ENCODE assay signal across 14 mouse cellular contexts in genomic region chr8:95203326-95204038, GRCm38 (mm10). TPM values are rescaled to one million over a fixed set of nuclear protein-coding genes. Genes with fewer than 3 reads are reported as not detected.
DNase-seq lines count a peak whose midpoint lies in the region; ATAC-seq and TF ChIP-seq lines count a peak whose summit lies in the region.
"Had no signal": no experiment of that assay in that cellular context is flagged by ENCODE, and none has a peak within 500 bp of the region (broad histone marks: within the 10 kb centered on the region; RNA-seq: fewer than 3 reads in every experiment).

No protein-coding gene starts in this region.

- peaks cover 14% of the 10 kb centered on the region for H3K4me1 ChIP-seq in hindbrain, embryonic 14.5 days (replicated peaks; ENCODE audit: control insufficient read depth, insufficient read depth, low read length)
- 0 out of 2 replicates have a peak, but pooled peaks cover 12% of the 10 kb centered on the region for H3K4me1 ChIP-seq in hindbrain, embryonic 10.5 days (replicated peaks)
- no peaks in the 10 kb centered on the region for H3K4me1 ChIP-seq in midbrain, embryonic 11.5 days (ENCODE audit: control insufficient read depth, insufficient read depth, low read length)
- H3K4me1 ChIP-seq in midbrain, embryonic 15.5 days = peaks cover 15% of the 10 kb centered on the region
- no peaks in the 10 kb centered on the region for H3K4me1 ChIP-seq in limb, embryonic 12.5 days (replicated peaks)
- peaks cover 4% of the 10 kb centered on the region for H3K4me1 ChIP-seq in small intestine, adult 2 months (ENCODE audit: control insufficient read depth, insufficient read depth, insufficient read length, low read length)
- H3K4me1 ChIP-seq: embryonic facial prominence, embryonic 15.5 days had no signal

- TF ChIP-seq CTCF in small intestine, adult 2 months (IDR thresholded peaks at IDR 0.05; ENCODE audit: extremely low read depth, insufficient read length, insufficient replicate concordance, low read depth, low read length) = no peak

- H3K27me3 ChIP-seq in hindbrain, embryonic 14.5 days (ENCODE audit: control insufficient read depth, insufficient read depth, low read length) = no peaks in the 10 kb centered on the region
- no peaks in the 10 kb centered on the region for H3K27me3 ChIP-seq in hindbrain, embryonic 10.5 days (ENCODE audit: insufficient read depth, poor library complexity, severe bottlenecking)
- no peaks in the 10 kb centered on the region for H3K27me3 ChIP-seq in midbrain, embryonic 11.5 days (ENCODE audit: control insufficient read depth, insufficient read depth, low read length)
- H3K27me3 ChIP-seq in midbrain, embryonic 15.5 days (replicated peaks) = no peaks in the 10 kb centered on the region
- H3K27me3 ChIP-seq in limb, embryonic 12.5 days = 0 out of 2 replicates have a peak, but pooled peaks cover 3% of the 10 kb centered on the region
- H3K27me3 ChIP-seq in small intestine, adult 2 months (ENCODE audit: control insufficient read depth, insufficient read depth, low read length) = no peaks in the 10 kb centered on the region
- H3K27me3 ChIP-seq: embryonic facial prominence, embryonic 15.5 days; heart, embryonic 13.5 days; neural tube, embryonic 15.5 days had no signal

- no peaks in the 10 kb centered on the region for H3K36me3 ChIP-seq in hindbrain, embryonic 14.5 days (replicated peaks; ENCODE audit: control insufficient read depth, insufficient read depth)
- H3K36me3 ChIP-seq in hindbrain, embryonic 10.5 days = no peaks in the 10 kb centered on the region
- H3K36me3 ChIP-seq in midbrain, embryonic 11.5 days (ENCODE audit: control insufficient read depth, insufficient read depth, low read length) = no peaks in the 10 kb centered on the region
- no peaks in the 10 kb centered on the region for H3K36me3 ChIP-seq in midbrain, embryonic 15.5 days (replicated peaks)
- no peaks in the 10 kb centered on the region for H3K36me3 ChIP-seq in limb, embryonic 12.5 days
- H3K36me3 ChIP-seq in small intestine, adult 2 months (ENCODE audit: control insufficient read depth, insufficient read depth, low read length) = no peaks in the 10 kb centered on the region
- H3K36me3 ChIP-seq: embryonic facial prominence, embryonic 15.5 days; heart, embryonic 13.5 days; neural tube, embryonic 15.5 days had no signal

- H3K4me3 ChIP-seq in hindbrain, embryonic 14.5 days (replicated peaks; ENCODE audit: low read length) = no peak overlapping the region
- no peak overlapping the region for H3K4me3 ChIP-seq in hindbrain, embryonic 10.5 days
- H3K4me3 ChIP-seq in midbrain, embryonic 11.5 days (ENCODE audit: low read depth, low read length) = no peak overlapping the region
- no peak overlapping the region for H3K4me3 ChIP-seq in midbrain, embryonic 15.5 days
- H3K4me3 ChIP-seq in limb, embryonic 12.5 days (replicated peaks) = no peak overlapping the region
- H3K4me3 ChIP-seq in small intestine, adult 2 months (ENCODE audit: low read depth, low read length) = no peak overlapping the region
- H3K4me3 ChIP-seq: embryonic facial prominence, embryonic 15.5 days; heart, adult 2 months; heart, embryonic 13.5 days; neural tube, embryonic 15.5 days had no signal

- 0 out of 2 replicates have a peak, but pooled peaks have one; percentile 21 for ATAC-seq in hindbrain, embryonic 14.5 days (ENCODE audit: low FRiP score)
- ATAC-seq in midbrain, embryonic 11.5 days (ENCODE audit: low FRiP score) = no peak; the same call in 1 of the 2 replicates
- ATAC-seq in midbrain, embryonic 15.5 days (replicated peaks) = no peak
- 0 out of 2 replicates have a peak, but pooled peaks have one; percentile 9 for ATAC-seq in limb, embryonic 12.5 days (ENCODE audit: insufficient number of reproducible peaks, insufficient read depth, low FRiP score, low TSS enrichment, low read depth)

- H3K9me3 ChIP-seq in hindbrain, embryonic 14.5 days (ENCODE audit: control insufficient read depth, low read length) = no peaks in the 10 kb centered on the region
- H3K9me3 ChIP-seq in hindbrain, embryonic 10.5 days = no peaks in the 10 kb centered on the region
- no peaks in the 10 kb centered on the region for H3K9me3 ChIP-seq in midbrain, embryonic 11.5 days (ENCODE audit: control insufficient read depth, low read length)
- no peaks in the 10 kb centered on the region for H3K9me3 ChIP-seq in midbrain, embryonic 15.5 days
- no peaks in the 10 kb centered on the region for H3K9me3 ChIP-seq in limb, embryonic 12.5 days
- H3K9me3 ChIP-seq: embryonic facial prominence, embryonic 15.5 days; heart, embryonic 13.5 days; neural tube, embryonic 15.5 days had no signal

- TF ChIP-seq POLR2A in small intestine, adult 2 months (IDR thresholded peaks at IDR 0.05; ENCODE audit: low read depth, low read length) = no peak

- no peak overlapping the region for H3K9ac ChIP-seq in hindbrain, embryonic 14.5 days
- H3K9ac ChIP-seq in midbrain, embryonic 11.5 days (ENCODE audit: low read length) = no peak overlapping the region
- no peak overlapping the region for H3K9ac ChIP-seq in midbrain, embryonic 15.5 days
- H3K9ac ChIP-seq in limb, embryonic 12.5 days (replicated peaks) = no peak overlapping the region
- H3K9ac ChIP-seq: embryonic facial prominence, embryonic 15.5 days; liver, postnatal 0 days; neural tube, embryonic 15.5 days had no signal

- no peak for DNase-seq in hindbrain, embryonic 14.5 days (ENCODE audit: low spot score)
- DNase-seq in hindbrain, embryonic 10.5 days (ENCODE audit: low spot score) = no peak
- peak; percentile 73 for DNase-seq in midbrain, embryonic 11.5 days (ENCODE audit: low spot score, missing footprints)
- DNase-seq in adrenal gland, postnatal 25 days = no peak

- no peak overlapping the region for H3K27ac ChIP-seq in hindbrain, embryonic 14.5 days
- no peak overlapping the region; the same call in 1 of the 2 replicates for H3K27ac ChIP-seq in hindbrain, embryonic 10.5 days
- H3K27ac ChIP-seq in midbrain, embryonic 11.5 days (ENCODE audit: low read depth, low read length) = no peak overlapping the region
- H3K27ac ChIP-seq in midbrain, embryonic 15.5 days = no peak overlapping the region
- no peak overlapping the region for H3K27ac ChIP-seq in limb, embryonic 12.5 days
- H3K27ac ChIP-seq in small intestine, adult 2 months (ENCODE audit: insufficient read depth, low read depth, low read length) = 0 out of 2 replicates have a peak overlapping the region, but pooled peaks have one; percentile 18
- H3K27ac ChIP-seq: embryonic facial prominence, embryonic 15.5 days; heart, adult 2 months; heart, embryonic 13.5 days; kidney, postnatal 0 days; macrophage; neural tube, embryonic 15.5 days had no signal

- 58% methylated on average over 9 of the region's 9 CpGs for WGBS in hindbrain, embryonic 14.5 days
- WGBS in hindbrain, embryonic 10.5 days = 54% methylated on average over 9 of the region's 9 CpGs
- 49% methylated on average over 9 of the region's 9 CpGs for WGBS in midbrain, embryonic 11.5 days
- WGBS in midbrain, embryonic 15.5 days = 50% methylated on average over 9 of the region's 9 CpGs
- 54% methylated on average over 9 of the region's 9 CpGs for WGBS in limb, embryonic 12.5 days
- 48% methylated on average over 9 of the region's 9 CpGs for WGBS in small intestine, adult 2 months

- H3K4me2 ChIP-seq in hindbrain, embryonic 14.5 days (replicated peaks) = no peak overlapping the region
- no peak overlapping the region for H3K4me2 ChIP-seq in midbrain, embryonic 11.5 days
- no peak overlapping the region for H3K4me2 ChIP-seq in midbrain, embryonic 15.5 days
- H3K4me2 ChIP-seq in limb, embryonic 12.5 days = no peak overlapping the region
- H3K4me2 ChIP-seq: embryonic facial prominence, embryonic 15.5 days; neural tube, embryonic 15.5 days had no signal

RNA-seq across cellular contexts. Expression of gene Kifc3, which starts 0.9 kb away (rescaled TPM):
- 22.0 and 24.2 TPM in 2 replicates for polyA plus RNA-seq in hindbrain, embryonic 14.5 days (2014; fragmentation: Nextera tagmentation; extraction: Ambion mirVana)
- 6.5 and 9.1 TPM in 2 replicates for polyA plus RNA-seq in hindbrain, embryonic 10.5 days (2016; fragmentation: Nextera tagmentation; extraction: Ambion mirVana)
- polyA plus RNA-seq in midbrain, embryonic 11.5 days (2014; fragmentation: Nextera tagmentation; extraction: Ambion mirVana) = 2.3 and 3.6 TPM in 2 replicates
- polyA plus RNA-seq in midbrain, embryonic 15.5 days (2015; fragmentation: Nextera tagmentation; extraction: Ambion mirVana) = 29.8 and 33.9 TPM in 2 replicates
- polyA plus RNA-seq in limb, embryonic 12.5 days (2016; fragmentation: Nextera tagmentation; extraction: Ambion mirVana) = 16.4 and 16.5 TPM in 2 replicates
- 35.0 and 64.7 TPM in 2 replicates for polyA plus RNA-seq in small intestine, adult 2 months (2012; rRNA removed)
- total RNA-seq in adrenal gland, postnatal 25 days (2021) = 108 and 116 TPM in 2 replicates

Comparison
In these comparisons a context has a peak if more than half of its experiments do, and no peak if none do; other contexts are left out.
1. ATAC-seq: peak in hindbrain, embryonic 14.5 days (single experiment) and limb, embryonic 12.5 days (single experiment); none in midbrain, embryonic 11.5 days (single experiment) and midbrain, embryonic 15.5 days (single experiment).